Mouse (Mus musculus) heart, adult 9 months (tissue): ENCODE results near the gene Phpt1.

Experiments used
- DNase-seq, 2 experiments: peaks; one replicate each; pipeline ENCODE4 v3.0.0; 2022; ENCODE audit warnings: low spot score in 2 of 2

Phpt1 gene

GRCm38 (mm10) chr2:25574579-25575431 is at the start of gene Phpt1, which contains the start of gene Mamdc4:
Phpt1 (minus strand) TSS chr2:25575224.
Mamdc4 (minus strand) TSS chr2:25574845.
- DNase-seq: peak; percentile 98 to 99

- DNase-seq: peak; percentile 86 to 88
These were observed 46.5 kb upstream of the Phpt1 start, which contains the start of gene Tmem141 for GRCm38 (mm10) chr2:25621229-25622200. Tmem141 (minus strand) TSS chr2:25622005.

GRCm38 (mm10) chr2:25620852-25621228 is 45.8 kb upstream of the Phpt1 start:
- DNase-seq: no peak

- DNase-seq: no peak
These were observed 45.4 kb upstream of the Phpt1 start for GRCm38 (mm10) chr2:25620386-25620785.

GRCm38 (mm10) chr2:25617578-25617977 is 42.6 kb upstream of the Phpt1 start, which contains the start of gene Ccdc183:
Ccdc183 (minus strand) TSS chr2:25617678.
- no peak for DNase-seq

GRCm38 (mm10) chr2:25616398-25616797 is 41.4 kb upstream of the Phpt1 start:
- DNase-seq: no peak

- DNase-seq: no peak
These were observed 33.6 kb upstream of the Phpt1 start for GRCm38 (mm10) chr2:25608671-25609070.

GRCm38 (mm10) chr2:25607761-25608622 is 33.0 kb upstream of the Phpt1 start, which contains the start of gene Rabl6:
Rabl6 (minus strand) TSS chr2:25608521.
- peak; percentile 88 to 90 for DNase-seq

- no peak for DNase-seq
These were observed 27.5 kb upstream of the Phpt1 start for GRCm38 (mm10) chr2:25602526-25602925.

GRCm38 (mm10) chr2:25600037-25600436 is 25.0 kb upstream of the Phpt1 start:
- DNase-seq: no peak

GRCm38 (mm10) chr2:25598749-25599148 is 23.7 kb upstream of the Phpt1 start:
- DNase-seq: no peak

GRCm38 (mm10) chr2:25596765-25597510 is 21.9 kb upstream of the Phpt1 start:
- DNase-seq: no peak

GRCm38 (mm10) chr2:25591863-25592262 is 16.8 kb upstream of the Phpt1 start:
- DNase-seq: no peak

- no peak for DNase-seq
These were observed 13.3 kb upstream of the Phpt1 start for GRCm38 (mm10) chr2:25588227-25588907.

GRCm38 (mm10) chr2:25587290-25587689 is 12.3 kb upstream of the Phpt1 start:
- no peak for DNase-seq

GRCm38 (mm10) chr2:25585601-25586000 is 10.6 kb upstream of the Phpt1 start:
- no peak for DNase-seq

GRCm38 (mm10) chr2:25584856-25585255 is 9.8 kb upstream of the Phpt1 start:
- DNase-seq: no peak

- DNase-seq: no peak
These were observed 9.1 kb upstream of the Phpt1 start for GRCm38 (mm10) chr2:25584152-25584551.

- no peak for DNase-seq
These were observed 8.5 kb upstream of the Phpt1 start for GRCm38 (mm10) chr2:25583571-25583970.

GRCm38 (mm10) chr2:25583120-25583481 is 8.1 kb upstream of the Phpt1 start:
- DNase-seq: no peak
